Mouse (Mus musculus): ENCODE results near the gene Cdh8.
"Not testable (repeated sequence)": the region's sequence is repeated elsewhere in the genome, so short reads cannot be mapped to it uniquely, and the experiment has no call there.

Gene Cdh8

GRCm38 (mm10) chr8:99280375-99280774 is 135.9 kb downstream of the Cdh8 start:
- DNase-seq (ENCODE audit: low spot score), result no peak

- no peak for DNase-seq (ENCODE audit: low spot score)
Measured at GRCm38 (mm10) chr8:99267133-99267532, 149.1 kb downstream of the Cdh8 start.

- no peak for DNase-seq (ENCODE audit: low spot score)
Measured at GRCm38 (mm10) chr8:99234372-99234771, 181.9 kb downstream of the Cdh8 start.

- DNase-seq (ENCODE audit: low spot score), result no peak
Measured at GRCm38 (mm10) chr8:99223697-99224096, 192.6 kb downstream of the Cdh8 start.

GRCm38 (mm10) chr8:99205194-99205593 is 211.1 kb downstream of the Cdh8 start:
- no peak for DNase-seq (ENCODE audit: low spot score)

GRCm38 (mm10) chr8:99190643-99191042 is 225.6 kb downstream of the Cdh8 start:
- no peak for DNase-seq (ENCODE audit: low spot score)

GRCm38 (mm10) chr8:99186879-99187278 is 229.4 kb downstream of the Cdh8 start:
- no peak for DNase-seq (ENCODE audit: low spot score)

- DNase-seq (ENCODE audit: low spot score), result no peak
Measured at GRCm38 (mm10) chr8:99184186-99184585, 232.1 kb downstream of the Cdh8 start.

GRCm38 (mm10) chr8:99166966-99167365 is 249.3 kb downstream of the Cdh8 start:
- DNase-seq (ENCODE audit: low spot score), result no peak

GRCm38 (mm10) chr8:99161633-99162032 is 254.6 kb downstream of the Cdh8 start:
- no peak for DNase-seq (ENCODE audit: low spot score)

GRCm38 (mm10) chr8:99145436-99145835 is 270.8 kb downstream of the Cdh8 start:
- DNase-seq (ENCODE audit: low spot score), result no peak

- not testable (repeated sequence) for DNase-seq (ENCODE audit: low spot score)
Measured at GRCm38 (mm10) chr8:99144761-99145160, 271.5 kb downstream of the Cdh8 start.

- no peak for DNase-seq (ENCODE audit: low spot score)
Measured at GRCm38 (mm10) chr8:99098453-99098852, 317.8 kb downstream of the Cdh8 start.

GRCm38 (mm10) chr8:99051344-99051743 is 364.9 kb downstream of the Cdh8 start:
- DNase-seq (ENCODE audit: low spot score), result no peak

GRCm38 (mm10) chr8:99048664-99049363 is 367.5 kb downstream of the Cdh8 start:
- DNase-seq (ENCODE audit: low spot score), result no peak

GRCm38 (mm10) chr8:99040423-99040822 is 375.8 kb downstream of the Cdh8 start:
- no peak for DNase-seq (ENCODE audit: low spot score)

- DNase-seq (ENCODE audit: low spot score), result no peak
Measured at GRCm38 (mm10) chr8:99031060-99031459, 385.2 kb downstream of the Cdh8 start.

All from ovary, adult 18-20 months (tissue).